Mouse (Mus musculus) erythroblast, embryonic 14.5 days (primary cell): ENCODE measurements around the gene Spag6. TPM values are rescaled to one million over a fixed set of nuclear protein-coding genes. Genes with fewer than 3 reads are reported as not detected.
A peak's percentile ranks its signal among the peaks of the same experiment; 100 is the strongest.

Source experiments
- H3K27me3 ChIP-seq: 2 replicates; pipeline ENCODE4 v1.6.1; 2012; ENCODE audit warnings: inconsistent platforms; ENCODE audit not compliant: control insufficient read depth
- H3K36me3 ChIP-seq: 2 replicates; pipeline ENCODE4 v1.6.1; 2012; ENCODE audit warnings: mild to moderate bottlenecking, inconsistent platforms; ENCODE audit not compliant: control insufficient read depth
- H3K4me1 ChIP-seq: 2 replicates; pipeline ENCODE4 v1.6.1; 2012; ENCODE audit warnings: inconsistent platforms; ENCODE audit not compliant: control insufficient read depth
- H3K4me3 ChIP-seq: replicated peaks from 2 replicates; pipeline ENCODE3; 2012; ENCODE audit warnings: moderate library complexity, mild to moderate bottlenecking, inconsistent platforms
- H3K9me3 ChIP-seq: 2 replicates; pipeline ENCODE4 v1.6.1; 2012; ENCODE audit warnings: low read length, inconsistent platforms, mixed read lengths; ENCODE audit not compliant: control insufficient read depth
- GATA1 ChIP-seq: IDR thresholded peaks from 2 replicates; pipeline ENCODE4 v1.6.1; 2012; ENCODE audit warnings: low read length, inconsistent platforms, mixed read lengths
- TAL1 ChIP-seq: IDR thresholded peaks from 3 replicates; pipeline ENCODE4 v1.6.1; 2012; ENCODE audit warnings: low read length, inconsistent platforms, mixed read lengths
- polyA plus RNA-seq: library from polyadenylated mRNA; stranded (reverse); fragments of >175 nt; gene quantifications from 2 replicates; pipeline ENCODE4 v1.2.3, GENCODE M21; 2012

The Spag6 gene
- not detected in 2 replicates for polyA plus RNA-seq

DNA sequence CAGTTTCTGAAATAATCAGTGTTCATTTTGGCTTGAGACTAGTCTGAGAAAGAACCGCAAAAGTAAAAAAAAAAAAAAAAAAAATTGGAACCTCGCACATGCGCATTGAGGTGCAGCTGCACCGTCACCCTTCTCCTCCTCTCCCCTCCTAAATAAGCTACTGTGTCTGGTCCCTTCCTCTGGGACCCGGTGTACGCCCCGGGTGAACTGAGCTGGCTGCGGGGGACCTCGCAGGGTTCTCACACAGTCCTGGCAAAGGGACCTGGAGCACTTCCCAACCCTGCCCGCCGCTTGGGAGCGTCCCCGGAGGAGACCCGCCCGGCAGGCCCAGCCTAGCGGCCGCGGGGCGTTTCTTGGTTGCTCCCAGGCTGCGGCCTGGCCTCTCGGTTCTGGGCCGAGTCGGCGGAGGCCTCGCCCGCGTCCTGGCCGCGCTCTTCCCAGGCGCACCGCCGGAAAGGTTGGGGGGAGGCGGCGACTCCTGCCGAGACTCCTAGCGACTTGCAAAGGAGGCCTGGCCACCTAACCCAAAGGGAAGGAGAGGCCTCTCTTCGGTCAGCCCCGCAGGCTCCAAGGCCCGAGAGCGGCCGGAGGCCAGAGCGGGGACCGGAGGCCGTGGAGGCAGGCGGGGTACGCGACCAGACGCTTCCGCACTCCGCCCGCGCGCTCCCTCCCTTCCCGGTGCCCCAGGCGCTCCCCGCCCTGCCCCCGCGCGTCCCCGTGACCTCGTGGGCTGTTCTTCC is at the start of gene Spag6:
Spag6 (plus strand) TSS at position 162 of the 740 bp plus-strand sequence.
- TF ChIP-seq GATA1 (no peak), TAL1 (no peak)
- Histone ChIP-seq H3K9me3 (peaks cover 18% of the 10 kb centered on the region; the same call in 1 of the 2 replicates), H3K36me3 (no peaks in the 10 kb centered on the region), H3K4me3 (peak within 1 kb of the TSS; percentile 61), H3K4me1 (peaks cover 17% of the 10 kb centered on the region), H3K27me3 (peaks cover 100% of the 10 kb centered on the region)

DNA sequence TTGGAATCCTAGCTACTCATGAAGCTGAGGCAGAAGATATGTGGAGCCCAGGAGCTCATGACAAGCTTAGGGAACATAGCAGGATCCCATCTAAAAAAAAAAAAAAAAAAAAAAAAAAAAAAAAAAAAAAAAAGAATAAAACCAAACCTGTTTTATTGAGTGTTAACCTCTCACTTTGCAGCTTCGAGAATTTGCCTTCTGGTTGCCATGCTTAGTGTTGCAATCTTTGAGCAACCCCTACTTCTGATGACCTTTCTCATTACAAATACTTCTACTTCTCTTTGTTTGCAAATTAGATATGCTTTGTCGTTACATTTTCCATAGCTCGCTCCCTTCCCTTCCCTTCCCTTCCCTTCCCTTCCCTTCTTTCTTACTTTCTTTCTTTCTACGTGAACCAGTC is 45.3 kb upstream of the Spag6 start:
- Histone ChIP-seq H3K9me3 (no peaks in the 10 kb centered on the region), H3K4me1 (no peaks in the 10 kb centered on the region)
- TF ChIP-seq GATA1 = no peak
- TF ChIP-seq TAL1 = no peak

DNA sequence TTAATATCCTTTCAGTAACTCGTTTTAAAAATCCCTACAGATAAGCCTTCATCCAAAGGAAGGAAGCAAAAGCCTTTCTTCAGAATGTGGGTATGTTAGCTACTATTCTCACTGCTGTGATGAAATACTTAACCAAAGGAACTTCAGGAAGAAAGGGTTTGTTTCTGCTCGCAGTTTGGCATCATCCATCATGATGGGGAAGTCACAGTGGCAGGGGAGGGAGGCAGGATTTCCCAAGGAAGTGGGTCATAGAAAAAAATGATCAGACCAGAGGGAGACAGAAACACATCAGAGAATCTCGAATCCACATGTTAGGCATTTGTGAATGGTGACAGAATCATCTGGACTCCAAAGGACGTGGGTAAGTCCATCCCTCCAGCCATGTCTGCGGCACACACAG is 39.0 kb upstream of the Spag6 start:
- TF ChIP-seq TAL1 = no peak
- TF ChIP-seq GATA1 = no peak
- no peaks in the 10 kb centered on the region for H3K9me3 ChIP-seq

More for the DNA sequence above, 45.3 kb upstream of the Spag6 start:
- Histone ChIP-seq H3K36me3 (no peaks in the 10 kb centered on the region), H3K27me3 (no peaks in the 10 kb centered on the region), H3K4me3 (no peak overlapping the region)

DNA sequence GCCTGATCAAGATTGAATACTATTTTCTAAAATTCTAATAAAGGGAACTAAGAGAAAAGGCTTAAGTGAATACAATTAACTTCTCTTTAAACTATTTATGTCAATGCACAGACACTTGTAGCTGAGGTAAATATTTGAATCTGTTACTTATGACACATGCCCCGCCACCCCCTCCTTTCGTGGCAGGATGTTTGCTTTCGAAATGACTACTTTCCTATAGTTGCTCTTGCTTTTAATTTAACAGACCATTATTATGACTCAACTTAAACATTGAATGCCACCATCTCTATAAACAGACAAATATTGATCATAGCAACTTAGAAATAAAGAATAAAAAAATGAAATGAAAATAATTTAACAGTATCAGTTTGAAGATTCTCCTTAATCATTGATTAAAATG is 29.8 kb upstream of the Spag6 start:
- no peaks in the 10 kb centered on the region for H3K9me3 ChIP-seq
- no peak overlapping the region for H3K4me3 ChIP-seq

More for the DNA sequence above, 39.0 kb upstream of the Spag6 start:
- Histone ChIP-seq H3K27me3 (no peaks in the 10 kb centered on the region; the same call in 1 of the 2 replicates), H3K4me1 (no peaks in the 10 kb centered on the region), H3K36me3 (no peaks in the 10 kb centered on the region), H3K4me3 (no peak overlapping the region)

DNA sequence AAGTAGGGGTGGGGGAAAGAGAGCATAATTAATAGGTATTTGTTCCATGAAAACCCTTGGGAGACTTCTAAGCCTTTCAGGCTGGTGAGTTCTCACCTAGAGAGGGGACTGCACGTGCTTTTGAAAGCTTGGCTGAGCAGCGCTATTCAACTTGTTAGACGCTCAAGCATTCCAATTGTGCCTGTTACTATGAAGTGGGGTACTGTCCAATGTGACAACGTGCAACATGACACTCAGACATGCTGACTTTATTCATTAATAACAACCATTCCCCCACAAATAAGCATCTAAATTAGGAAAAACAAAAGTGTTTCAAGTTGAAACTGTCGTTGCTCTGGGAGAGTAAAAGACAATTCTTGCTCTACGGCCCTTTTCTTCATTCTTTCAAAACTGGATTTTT is 22.8 kb upstream of the Spag6 start:
- Histone ChIP-seq H3K9me3 (no peaks in the 10 kb centered on the region; the same call in 1 of the 2 replicates), H3K27me3 (peaks cover 88% of the 10 kb centered on the region), H3K36me3 (no peaks in the 10 kb centered on the region), H3K4me3 (no peak overlapping the region), H3K4me1 (peaks cover 21% of the 10 kb centered on the region)
- TF ChIP-seq TAL1 = no peak
- no peak for TF ChIP-seq GATA1

More for the DNA sequence above, 29.8 kb upstream of the Spag6 start:
- H3K4me1 ChIP-seq = no peaks in the 10 kb centered on the region
- TF ChIP-seq GATA1 = no peak
- no peak for TF ChIP-seq TAL1
- H3K27me3 ChIP-seq = peaks cover 24% of the 10 kb centered on the region
- H3K36me3 ChIP-seq = no peaks in the 10 kb centered on the region

DNA sequence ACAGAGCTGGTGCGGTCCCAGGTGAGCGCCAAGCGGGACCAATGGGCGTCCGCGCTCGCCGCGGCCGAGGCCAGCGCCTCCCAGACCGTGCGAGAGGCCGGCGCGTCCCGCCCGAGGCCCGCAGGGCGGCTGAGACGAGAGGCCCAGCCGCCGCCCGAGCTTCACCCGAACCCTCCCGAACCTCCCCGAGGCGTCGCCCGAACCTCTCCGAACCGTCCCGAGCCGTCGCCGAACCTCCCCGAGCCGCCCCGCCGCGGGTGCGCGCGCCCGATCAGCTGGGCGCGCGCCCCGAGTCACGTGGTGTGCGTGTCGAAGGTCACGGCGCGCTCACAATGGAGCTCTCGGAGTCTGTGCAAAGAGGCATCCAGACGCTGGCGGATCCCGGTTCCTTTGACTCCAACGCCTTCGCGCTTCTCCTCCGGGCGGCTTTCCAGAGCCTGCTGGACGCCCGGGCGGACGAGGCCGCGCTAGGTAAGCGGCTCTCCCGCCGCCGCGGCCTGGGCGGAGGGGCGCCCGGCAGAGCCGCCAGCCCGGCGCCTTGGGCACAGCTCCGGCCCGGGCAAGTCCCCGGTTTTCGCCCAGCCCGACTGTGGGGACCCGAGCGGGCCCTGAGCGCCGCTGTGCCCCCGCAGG is 21.6 kb upstream of the Spag6 start, which contains the start of gene Commd3:
Commd3 (plus strand) TSS at position 252 of the 633 bp plus-strand sequence.
- Histone ChIP-seq H3K27me3 (peaks cover 93% of the 10 kb centered on the region), H3K36me3 (no peaks in the 10 kb centered on the region), H3K9me3 (no peaks in the 10 kb centered on the region; the same call in 1 of the 2 replicates), H3K4me1 (peaks cover 25% of the 10 kb centered on the region), H3K4me3 (peak within 1 kb of the TSS; percentile 85)
- TF ChIP-seq GATA1 = no peak
- TF ChIP-seq TAL1 = no peak

DNA sequence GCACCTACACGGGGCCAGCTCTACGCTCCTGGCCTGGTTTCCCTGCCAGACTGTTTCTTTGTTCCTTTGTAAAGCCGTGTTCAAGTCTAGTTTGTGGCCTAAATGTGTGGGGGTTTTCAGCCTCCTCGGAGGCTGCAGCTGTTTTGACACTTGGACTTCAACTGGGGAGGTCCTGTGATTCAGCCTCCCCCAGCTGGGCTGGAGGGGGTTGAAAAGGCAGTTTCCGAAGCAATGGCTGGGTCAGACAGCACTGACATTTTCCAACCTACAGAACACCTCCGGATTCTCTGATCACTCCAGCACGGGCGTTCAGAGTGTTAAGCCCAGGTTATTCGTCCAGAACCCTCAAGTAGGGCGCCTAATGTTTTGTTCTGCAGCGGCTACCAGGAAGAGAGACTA is 21.1 kb upstream of the Spag6 start:
- no peaks in the 10 kb centered on the region for H3K36me3 ChIP-seq
- TF ChIP-seq GATA1 (no peak), TAL1 (no peak)
- peak overlapping the region; percentile 85 for H3K4me3 ChIP-seq
- peaks cover 93% of the 10 kb centered on the region for H3K27me3 ChIP-seq
- no peaks in the 10 kb centered on the region; the same call in 1 of the 2 replicates for H3K9me3 ChIP-seq
- peaks cover 28% of the 10 kb centered on the region for H3K4me1 ChIP-seq

DNA sequence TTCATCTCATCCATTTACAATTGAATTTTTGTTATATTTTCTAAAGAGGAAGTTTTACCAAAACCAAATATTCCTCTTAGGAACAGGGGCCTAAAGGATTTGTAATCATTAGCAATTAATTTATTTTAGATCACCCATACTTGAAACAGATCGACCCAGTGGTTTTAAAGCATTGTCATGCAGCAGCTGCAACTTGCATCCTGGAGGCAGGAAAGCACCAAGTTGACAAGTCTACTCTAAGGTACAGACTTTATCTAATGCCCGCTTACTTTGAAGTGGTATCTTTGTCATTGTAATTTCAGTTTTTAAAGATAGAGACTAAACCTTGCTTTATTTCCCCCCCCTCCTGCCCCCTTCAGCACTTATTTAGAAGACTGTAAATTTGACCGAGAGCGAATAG is 20.1 kb upstream of the Spag6 start:
- H3K27me3 ChIP-seq = peaks cover 93% of the 10 kb centered on the region
- no peak overlapping the region for H3K4me3 ChIP-seq

More for the DNA sequence above, 20.1 kb upstream of the Spag6 start:
- TF ChIP-seq TAL1 (no peak), GATA1 (no peak)
- Histone ChIP-seq H3K9me3 (no peaks in the 10 kb centered on the region; the same call in 1 of the 2 replicates), H3K4me1 (peaks cover 30% of the 10 kb centered on the region), H3K36me3 (no peaks in the 10 kb centered on the region)
